Mouse (Mus musculus) olfactory bulb, adult 2 months (tissue): ENCODE results near the gene Il2ra.

Experiments
- CTCF ChIP-seq: fragments of 200-500 bp; IDR thresholded peaks from 2 replicates; pipeline ENCODE4 v1.5.1; 2012; ENCODE audit warnings: low read depth, mild to moderate bottlenecking, low read length, moderate library complexity; ENCODE audit not compliant: insufficient read depth
- POLR2A ChIP-seq: fragments of 200-500 bp; IDR thresholded peaks from 2 replicates; pipeline ENCODE4 v1.6.1; 2012; ENCODE audit warnings: mild to moderate bottlenecking, low read depth, low read length, moderate library complexity; ENCODE audit not compliant: insufficient read depth

DNA sequence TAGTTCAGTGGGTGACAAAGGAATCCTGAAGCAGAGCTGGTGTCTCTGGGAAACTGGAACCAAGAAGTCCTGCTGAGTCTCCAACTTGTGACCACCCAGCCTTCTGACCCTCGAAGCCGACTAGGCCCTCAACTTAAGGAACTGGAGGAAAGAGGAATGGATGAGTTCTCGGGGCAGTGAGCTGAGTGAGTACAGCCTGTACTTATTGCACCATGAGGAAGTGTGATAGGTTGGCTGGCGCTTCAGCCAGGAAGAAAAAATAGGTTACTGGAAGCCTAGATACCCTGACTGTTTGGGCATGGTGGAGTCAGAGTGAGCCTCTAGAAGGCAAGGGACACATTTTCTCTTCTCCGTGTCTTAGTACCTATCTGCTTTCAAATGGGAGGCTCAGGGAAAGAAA is 65.9 kb downstream of the Il2ra start:
- no peak for TF ChIP-seq CTCF
- TF ChIP-seq POLR2A: no peak
